Mouse (Mus musculus) activated CD4-positive, CD25-positive, alpha-beta regulatory T cell, adult 4 months (primary cell): ENCODE results near the gene Aifm2. TPM values are rescaled to one million over a fixed set of nuclear protein-coding genes. Genes with fewer than 3 reads are reported as not detected.

Source experiments
- ATAC-seq: one replicate; pipeline ENCODE4 v1.8.0; 2017
- polyA plus RNA-seq, 2 experiments: library from polyadenylated mRNA; unstranded; fragments of 100-300 nt; shearing (Covaris generic); gene quantifications; one replicate each; pipeline ENCODE4 v1.2.1; 2017

Aifm2 gene
- 1 to 10 TPM; 1.9 to 3.1 TPM for polyA plus RNA-seq

DNA sequence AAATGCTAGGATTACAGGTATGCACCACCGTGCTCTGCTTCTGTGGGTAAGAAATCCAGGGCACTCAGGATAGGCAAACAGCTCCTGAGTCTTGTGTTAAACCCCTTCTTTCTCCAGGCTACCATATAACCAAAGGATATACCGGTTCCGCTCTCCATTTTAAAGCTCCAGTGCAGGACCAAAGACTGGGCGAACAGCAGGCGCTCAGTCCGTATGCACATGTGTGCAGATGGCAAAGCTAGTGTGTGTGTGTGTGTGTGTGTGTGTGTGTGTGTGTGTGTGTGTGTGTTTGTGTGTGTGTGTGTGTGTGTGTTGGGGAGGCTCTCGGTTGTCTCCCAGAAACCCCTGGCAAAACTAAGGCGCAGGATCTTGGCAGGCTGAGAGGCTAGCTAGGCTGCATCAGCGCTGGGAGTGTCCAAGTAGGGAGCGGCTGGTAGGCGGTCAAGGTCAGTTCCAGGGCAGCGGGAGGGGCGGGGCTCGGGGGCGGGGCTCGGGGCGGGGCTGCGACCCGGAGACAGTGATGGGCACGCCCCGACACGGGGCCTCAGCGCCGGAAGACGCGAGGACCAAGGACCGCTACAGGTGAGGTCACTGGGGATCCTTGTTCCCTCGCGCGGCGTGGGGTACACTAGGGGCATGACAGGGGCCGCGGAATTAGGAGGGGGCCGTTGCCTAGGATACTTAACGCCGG is at the start of gene Aifm2:
Gene Aifm2, plus strand, starts transcription at position 493 of the 691 bp plus-strand sequence.
- ATAC-seq, result peak; percentile 63

DNA sequence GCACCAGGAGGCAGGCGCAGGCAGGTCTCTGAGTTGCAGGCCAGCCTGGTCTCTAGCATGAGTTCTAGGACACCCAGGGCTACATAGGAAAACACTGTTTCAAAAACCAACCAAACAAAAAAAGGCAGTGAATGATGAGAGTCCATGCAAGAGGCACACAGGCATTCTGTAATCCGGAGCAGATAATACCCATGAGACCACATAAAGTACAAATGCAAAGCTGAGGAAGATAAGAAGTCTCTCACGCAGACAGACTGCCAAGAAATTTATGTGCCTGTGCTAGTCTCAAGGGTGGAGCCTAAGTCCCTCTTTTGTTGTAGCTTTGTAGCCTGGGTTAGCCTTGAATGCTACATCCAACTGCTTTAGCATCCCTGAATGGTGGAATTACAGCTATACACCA is 49.4 kb upstream of the Aifm2 start:
- no peak for ATAC-seq

DNA sequence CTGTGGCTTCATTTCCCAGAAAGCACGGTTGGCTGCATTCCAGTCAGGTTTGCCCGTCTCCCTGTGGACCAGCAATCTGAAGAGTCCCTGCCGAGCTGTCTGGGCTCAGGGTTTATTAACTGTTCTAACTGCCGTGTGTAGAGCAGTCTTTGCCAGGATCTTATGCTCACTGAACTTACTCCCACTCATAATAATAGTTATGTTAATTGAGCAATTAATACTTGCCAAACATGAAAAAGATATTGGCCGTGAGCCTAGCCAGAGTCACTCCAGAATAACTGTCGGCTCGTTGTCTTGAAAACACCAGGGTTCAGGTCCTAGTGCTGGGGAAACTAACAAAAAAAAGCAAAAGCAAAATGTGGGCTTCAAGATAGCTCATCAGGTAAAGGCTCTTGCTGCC is 45.8 kb upstream of the Aifm2 start:
- ATAC-seq, result no peak

DNA sequence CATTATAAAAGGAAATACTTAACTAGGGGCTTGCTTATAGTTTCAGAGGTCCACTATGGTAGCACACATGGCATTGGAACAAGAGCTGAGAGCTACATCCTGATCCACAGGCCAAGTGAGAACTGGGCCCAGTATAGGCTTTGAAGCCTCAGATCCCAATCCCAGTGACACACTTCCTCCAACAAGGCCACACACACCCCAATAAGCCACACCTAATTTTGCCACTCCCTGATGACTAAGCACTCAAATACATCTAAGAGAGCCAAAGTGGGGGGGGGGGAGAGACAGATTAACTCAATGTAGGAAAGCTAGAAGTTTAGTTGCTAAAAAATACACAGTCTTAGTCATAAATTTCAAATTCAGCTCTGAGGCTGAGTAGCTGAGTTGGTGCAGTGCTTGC is 45.2 kb upstream of the Aifm2 start:
- ATAC-seq, result no peak

DNA sequence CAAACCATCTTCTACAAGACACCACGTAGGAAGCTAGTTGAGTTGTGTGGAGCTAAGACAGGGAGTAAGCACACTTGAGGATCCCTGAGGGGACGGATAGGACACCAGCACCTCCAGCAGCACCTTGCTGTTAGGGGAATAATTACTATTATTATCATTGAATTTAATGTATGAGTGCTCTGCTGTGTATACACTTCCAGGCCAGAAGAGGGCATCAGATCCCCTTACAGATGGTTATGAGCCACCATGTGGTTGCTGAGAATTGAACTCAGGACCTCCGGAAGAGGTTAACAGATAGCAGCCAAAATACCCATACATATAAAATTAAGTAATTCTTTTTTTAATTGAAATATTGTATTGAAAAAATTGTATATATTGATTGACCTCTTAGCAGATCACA is 44.3 kb upstream of the Aifm2 start:
- no peak for ATAC-seq

DNA sequence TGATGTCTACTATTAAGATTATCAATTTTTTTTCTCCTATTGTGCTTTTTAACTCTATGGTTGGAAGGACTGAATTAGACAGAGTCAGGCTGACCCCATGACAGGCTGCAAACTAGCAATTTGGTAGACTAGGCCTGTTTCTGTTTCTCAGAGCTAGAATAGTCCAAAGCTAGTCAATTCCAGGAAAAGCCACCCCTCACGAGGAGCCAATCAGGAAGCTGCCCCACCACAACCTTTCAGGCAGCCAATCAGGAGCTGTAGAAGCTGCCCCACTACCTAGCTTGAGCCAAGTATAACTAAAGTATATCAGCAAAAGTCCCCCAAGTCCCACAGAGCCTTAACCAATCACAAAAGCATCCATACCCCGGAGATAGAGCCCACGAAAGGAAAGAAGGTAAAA is 39.1 kb upstream of the Aifm2 start:
- peak; percentile 9 for ATAC-seq

DNA sequence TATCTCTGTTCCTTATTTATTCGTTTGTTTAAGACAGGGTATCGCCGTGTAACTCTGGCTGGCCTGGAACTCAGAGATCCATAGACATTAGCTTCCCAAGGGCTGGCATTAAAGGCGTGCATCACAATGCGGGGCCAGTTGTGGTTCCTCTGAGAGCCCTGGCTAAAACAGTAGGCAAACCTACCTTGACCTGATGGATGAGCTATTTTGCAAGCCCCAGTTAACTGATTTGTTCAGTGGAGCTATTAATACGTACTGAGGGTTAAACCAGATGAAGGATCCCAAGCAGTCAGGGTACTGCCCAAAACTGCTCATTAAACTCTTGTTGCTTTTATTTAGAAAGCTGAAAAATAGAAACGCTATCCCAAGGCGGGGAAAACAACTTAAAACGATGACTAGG is 35.5 kb upstream of the Aifm2 start:
- ATAC-seq, result no peak

DNA sequence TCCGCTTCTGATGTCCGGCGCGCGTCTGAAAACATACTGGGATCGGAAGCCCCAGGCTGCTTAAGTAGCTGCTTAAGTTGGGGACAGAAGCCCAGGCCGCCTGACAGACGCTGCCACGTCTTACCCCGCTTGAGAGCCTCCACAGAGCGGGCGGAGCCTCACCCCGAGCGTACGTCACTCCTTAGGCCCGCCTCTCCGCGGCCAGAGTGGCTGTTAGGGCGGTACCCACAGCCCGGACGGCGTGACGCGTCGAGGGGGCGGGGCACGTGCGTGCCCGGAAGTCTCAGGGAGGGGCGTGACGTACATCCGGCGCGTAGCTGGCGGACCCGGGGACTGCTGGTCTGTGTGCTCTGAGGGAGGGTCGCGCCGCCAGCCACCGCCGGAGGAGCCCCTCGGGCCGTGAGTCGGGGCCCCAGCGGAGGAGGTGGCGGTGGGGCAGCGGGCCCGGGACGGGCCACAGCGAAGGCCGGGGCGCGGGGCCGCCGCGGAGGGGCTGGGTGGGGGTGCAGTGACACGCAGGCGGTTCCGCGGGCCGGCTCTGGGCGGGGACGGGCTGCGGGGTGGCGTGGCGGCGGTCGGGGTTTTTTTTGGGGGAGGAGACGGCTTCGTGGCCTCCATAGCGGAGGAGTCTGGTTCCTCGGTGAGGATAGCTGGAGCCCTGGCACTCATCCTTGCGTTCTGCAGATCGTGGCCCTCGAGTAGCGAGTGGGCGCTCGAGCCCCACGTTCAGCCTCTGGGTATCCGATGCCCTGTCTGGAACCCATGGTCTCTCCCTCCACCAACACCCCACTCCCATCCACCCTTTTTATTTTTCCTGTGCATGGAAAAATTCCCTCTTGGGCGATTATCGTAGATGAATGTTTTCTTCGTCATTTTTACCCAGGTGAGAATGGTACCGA is 34.8 kb upstream of the Aifm2 start, which contains the start of gene Sar1a:
Gene Sar1a, plus strand, starts transcription at position 285 of the 899 bp plus-strand sequence.
- peak; percentile 97 for ATAC-seq

DNA sequence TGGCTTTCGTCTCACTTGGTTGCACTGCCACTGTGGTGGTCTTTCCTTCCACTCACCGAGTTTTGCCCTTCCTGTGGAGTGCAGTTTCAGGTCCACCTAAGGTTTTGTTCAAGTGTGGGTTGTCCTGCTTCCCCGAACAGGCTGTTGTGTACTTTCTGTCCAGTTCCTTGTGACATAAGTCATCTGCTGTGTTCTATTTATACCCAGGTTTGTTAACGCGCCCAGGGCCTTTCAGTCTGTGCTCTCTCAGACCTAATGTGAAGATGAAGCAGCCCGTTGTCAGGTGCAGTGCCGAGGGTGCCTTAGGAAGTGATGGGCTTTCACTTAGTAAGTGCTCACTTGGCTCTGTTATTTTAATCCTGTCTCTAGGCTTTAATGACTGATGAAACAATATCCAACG is 25.7 kb upstream of the Aifm2 start:
- no peak for ATAC-seq

DNA sequence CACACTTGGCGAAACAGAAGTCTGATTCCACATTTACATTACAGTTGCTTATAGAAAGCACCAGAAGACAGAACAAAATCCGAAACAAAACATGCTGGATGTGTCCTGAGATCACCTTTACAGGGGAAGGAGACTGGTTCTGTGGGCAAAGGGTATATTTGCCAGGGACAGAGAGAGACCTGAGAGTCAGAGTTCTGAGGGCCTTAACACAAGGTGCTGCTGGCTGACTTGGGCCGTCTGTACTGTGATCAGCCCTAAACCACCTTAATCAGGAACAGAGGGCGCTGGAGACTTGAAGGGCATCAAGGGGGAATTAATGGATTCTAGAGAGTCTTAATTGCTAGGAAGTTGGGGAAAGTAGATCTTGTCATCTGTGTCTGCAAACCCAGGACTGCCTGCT is 21.5 kb upstream of the Aifm2 start:
- no peak for ATAC-seq

DNA sequence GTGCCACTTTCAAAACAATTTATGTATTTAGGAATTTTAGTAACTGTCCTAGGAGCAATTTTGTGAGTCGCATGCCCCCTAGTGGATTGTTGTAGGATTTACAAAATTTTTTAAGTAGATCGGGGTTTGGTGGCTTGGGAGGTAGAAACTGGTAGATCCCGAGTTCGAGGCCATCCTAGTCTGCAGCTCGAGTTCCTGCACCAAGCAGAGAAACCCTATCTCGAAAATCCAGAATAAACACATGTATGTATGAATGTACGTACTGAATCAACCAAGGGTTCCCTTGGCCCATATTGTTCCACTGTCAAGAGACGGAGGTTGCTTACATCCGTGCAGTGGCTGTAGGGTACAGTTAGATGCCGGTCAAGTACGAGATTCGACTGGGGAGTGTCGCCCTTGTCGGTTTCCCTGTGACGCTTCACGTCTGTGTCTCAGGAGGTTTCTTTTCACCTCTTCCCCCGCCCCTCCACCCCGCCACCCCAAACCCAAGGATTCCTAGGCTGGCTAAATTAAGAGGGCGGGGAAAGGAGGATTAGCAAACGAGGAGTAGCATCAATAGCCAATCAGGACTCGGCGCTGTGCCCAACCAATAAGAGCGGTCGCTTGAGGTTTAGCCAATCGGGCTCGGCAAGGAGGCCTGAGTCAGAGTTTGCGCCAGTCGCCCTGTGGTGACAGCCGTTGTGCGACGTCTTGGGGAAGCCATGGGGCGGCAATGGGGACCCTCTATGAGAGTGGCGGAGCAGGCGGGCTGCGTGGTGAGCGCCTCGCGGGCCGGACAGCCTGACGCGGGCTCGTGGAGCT is 20.0 kb upstream of the Aifm2 start, which contains the start of gene Tysnd1:
Gene Tysnd1, plus strand, starts transcription at position 645 of the 801 bp plus-strand sequence.
- peak; percentile 98 for ATAC-seq

DNA sequence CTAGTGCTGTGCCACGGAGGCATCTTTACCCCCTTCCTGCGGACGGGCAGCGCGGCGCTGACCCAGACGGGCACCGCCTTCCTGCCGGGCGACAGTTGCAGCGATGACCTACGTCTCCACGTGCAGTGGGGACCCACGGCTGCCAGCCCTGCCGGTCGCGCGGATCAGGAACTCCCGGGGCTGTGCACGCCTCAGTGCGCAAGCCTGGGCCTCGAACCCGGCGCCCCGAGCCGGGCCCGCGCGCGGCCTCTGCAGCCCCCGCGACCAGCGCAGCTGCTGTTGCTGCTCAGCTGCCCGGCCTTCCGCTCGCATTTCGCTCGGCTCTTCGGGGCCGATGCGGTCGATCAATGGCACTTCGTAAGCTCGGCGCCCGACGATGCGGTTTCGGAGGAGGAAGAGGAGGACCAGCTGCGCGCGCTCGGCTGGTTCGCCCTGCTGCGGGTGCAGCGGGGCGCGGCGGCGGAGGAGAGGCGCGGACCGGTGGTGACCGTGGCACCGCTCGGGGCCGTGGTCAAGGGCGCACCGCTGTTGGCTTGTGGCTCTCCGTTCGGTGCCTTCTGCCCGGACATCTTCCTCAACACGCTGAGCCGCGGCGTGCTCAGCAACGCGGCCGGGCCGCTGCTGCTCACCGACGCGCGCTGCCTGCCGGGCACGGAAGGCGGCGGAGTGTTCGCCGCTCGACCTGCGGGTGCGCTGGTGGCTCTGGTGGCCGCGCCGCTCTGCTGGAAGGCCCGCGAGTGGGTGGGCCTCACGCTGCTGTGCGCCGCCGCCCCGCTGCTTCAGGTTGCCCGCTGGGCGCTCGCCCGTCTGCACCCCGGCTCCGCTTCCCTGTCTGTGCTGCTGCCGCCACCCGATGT is 19.1 kb upstream of the Aifm2 start:
- ATAC-seq, result peak; percentile 15

DNA sequence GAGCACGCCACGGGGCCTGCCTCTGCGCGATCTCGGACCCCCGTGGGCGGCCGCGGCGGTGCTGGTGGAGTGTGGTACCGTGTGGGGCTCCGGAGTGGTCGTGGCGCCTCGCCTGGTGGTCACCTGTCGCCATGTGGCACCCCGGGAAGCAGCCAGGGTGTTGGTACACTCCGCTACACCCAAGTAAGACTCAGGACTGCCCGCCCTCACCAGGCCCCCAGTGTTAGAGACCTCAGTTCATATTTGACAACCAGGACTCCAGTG is 18.6 kb upstream of the Aifm2 start:
- ATAC-seq, result no peak

DNA sequence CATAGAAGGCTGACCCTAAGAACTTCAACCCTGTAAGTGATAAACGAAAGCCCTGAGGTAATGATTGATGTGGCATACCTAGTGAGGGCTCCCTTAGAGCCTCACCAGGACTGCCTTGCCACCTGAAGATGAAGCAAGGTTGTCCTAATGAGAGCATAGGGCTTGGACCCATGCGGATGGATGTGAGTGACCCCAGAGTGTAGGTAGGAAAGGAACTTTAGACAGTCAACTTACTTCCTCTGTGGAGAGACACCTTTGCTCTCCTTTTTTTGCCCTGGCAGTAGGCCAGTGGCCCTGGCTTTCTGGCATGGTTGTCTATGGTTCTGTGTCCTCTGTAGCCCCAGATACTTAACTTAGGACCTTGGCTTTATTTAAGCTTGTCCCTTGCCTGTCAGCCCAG is 18.0 kb upstream of the Aifm2 start:
- no peak for ATAC-seq

DNA sequence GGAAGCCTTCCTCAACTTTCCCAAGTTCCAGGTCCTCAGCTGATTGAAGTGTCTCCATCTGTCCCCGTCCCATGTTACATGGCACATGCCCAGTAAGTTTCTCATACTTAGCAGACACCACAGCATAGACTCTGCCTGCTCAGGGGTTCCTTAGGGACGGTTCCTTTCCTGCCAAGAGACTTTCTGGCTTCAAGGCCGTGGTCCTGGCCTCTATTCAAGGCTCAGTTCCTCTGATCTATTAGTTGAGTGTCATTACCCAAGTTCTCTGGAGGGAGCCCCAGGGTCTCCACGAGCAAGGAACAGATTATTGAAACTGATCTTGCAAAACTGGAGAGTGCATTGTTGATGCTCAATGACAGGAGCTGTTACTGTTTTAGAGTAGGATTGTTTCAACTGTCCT is 10.4 kb upstream of the Aifm2 start:
- ATAC-seq, result no peak

DNA sequence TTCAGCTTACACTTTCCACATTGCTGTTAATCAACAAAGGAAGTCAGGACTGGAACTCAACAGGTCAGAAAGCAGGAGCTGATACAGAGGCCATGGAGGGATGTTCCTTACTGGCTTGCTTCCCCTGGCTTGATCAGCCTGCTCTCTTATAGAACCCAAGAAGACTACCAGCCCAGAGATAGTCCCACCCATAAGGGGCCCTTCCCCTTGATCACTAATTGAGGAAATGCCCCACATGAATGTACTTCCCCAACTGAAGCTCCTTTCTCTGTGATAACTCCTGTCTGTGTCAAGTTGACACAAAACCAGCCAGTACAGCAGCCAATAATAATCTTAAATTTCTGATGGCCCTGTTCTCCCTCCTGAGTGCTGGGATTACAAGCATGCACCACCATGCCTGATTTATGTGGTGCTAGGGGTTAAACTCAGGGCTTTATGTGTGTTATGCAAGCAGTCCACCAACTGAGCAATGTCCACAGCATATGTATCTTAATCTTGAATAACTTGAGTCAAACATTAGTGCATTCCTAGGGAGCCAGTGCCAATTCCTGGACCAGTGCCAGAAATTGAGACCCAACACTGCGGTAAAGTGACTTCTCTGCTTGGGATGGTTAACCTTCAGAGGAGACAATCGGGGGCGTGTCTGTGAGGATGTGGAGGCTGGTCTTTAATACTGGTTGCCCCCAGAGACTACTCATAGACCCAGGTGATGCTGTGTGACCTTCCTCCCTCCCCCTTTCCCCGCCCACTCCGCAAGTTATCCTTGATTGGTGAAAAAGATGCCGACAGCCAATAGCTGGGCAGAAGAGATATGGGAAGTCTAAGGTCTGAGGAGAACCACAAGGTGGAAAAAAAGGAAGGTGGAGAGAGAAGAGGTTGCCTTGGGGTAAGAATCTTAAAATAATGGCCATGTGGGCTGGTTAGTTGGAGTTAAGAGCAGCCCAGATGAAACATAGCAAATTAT is 8.4 kb upstream of the Aifm2 start:
- no peak for ATAC-seq

DNA sequence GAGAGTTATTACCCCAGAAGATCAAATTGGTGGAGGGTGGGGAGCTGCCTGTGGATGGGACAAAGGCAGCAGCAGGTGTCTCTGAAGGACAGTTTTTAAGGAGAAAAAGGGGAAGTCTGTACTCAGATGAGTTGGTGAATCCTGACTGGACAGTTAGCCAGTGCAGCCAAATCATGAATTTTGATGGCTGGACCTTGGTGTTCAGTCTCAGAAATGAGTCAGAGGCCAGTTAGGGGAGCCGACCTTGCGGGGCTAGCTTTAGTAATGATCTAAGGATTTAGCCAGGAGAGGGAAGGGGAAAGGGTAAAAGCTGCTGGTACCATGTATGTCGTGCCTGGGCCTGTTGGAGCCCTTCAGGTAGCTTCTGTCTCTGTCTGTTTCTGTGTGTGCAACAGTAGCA is 1.5 kb upstream of the Aifm2 start:
- ATAC-seq, result no peak

DNA sequence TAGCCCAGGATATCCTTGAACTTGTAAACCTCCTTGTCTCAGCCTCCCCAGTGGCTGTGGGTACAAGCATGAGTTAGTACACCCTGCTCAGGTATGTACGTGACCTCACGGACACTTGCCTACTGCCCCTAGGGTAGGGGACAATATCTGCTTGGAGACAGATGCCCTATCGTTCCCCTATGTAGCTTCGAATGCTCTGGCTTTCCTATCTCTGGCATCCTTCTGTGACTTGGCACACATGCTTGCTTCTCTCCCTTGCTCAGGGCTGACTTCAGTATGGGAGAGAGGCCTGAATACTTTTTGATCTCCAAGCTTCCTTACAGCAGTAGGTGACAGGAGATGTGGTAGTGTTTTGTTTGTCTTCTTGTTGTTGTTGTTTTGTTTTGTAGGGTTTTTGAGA is 917 bp upstream of the Aifm2 start:
- ATAC-seq, result no peak

DNA sequence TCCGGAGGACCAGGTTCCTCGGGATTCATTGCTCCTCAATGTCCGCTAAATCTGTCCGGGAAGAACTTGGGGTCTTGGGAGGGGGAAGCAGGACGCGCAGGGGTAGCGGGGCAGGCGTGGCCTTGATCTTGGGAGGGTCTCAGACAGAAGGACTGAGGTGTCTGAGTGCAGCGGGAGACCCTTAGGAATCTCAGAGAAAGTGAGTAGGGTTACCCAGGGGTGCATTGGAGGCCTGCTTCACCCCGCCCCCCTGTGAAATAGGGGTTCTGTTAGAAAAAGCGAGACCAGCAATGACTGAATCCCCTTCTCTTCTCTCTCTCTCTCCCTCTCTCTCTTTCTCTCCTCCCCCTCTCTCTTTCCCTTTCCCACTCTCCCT is 387 bp downstream of the Aifm2 start:
- ATAC-seq, result no peak

DNA sequence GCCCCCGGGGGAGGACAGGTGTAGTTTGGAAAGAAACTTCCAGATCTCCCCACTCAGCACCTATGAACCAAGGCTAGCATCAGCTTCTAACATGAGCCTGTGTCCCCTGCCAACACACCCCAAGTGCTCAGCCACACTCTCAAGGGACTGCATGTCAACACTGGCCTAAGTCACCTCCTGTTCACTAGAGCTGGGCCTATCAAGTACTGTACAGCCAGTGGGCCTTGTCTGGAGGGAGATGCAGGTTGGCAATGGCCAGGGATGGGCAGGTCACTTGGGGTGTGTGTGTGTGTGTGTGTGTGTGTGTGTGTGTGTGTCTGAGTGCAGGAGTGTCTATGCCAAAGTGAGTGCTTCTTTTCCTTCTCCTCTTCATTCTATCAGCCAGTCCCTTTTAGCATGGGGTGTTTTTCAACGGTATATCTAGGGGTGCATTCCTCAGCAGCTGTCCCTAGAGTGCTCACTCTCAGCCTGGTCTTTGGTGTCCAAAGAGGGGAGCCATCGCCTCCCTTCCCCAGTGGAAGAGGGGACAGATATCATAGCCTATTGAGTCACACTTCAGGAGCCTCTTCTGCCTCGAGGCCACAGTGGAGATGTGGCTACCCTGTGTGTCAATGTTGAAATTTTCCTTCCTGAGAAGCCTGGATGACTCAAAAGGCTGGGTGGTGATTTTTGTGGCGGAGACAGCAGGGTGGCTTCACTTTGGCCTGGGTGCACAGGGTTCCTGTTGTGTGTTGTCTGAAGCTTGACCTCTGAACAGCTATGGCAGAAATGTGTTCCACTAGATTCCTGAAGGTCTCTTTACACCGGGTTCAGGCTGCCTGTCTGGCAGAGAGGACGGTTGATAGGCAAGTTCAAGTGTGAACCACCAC is 1.2 kb downstream of the Aifm2 start:
- ATAC-seq, result no peak
